In genomic region chr19:58521696-58522095, GRCm38 (mm10) we compare ENCODE assay signal across 13 mouse cellular contexts. TPM values are rescaled to one million over a fixed set of nuclear protein-coding genes. Genes with fewer than 3 reads are reported as not detected.
"Had no signal": no experiment of that assay in that cellular context is flagged by ENCODE, and none has a peak within 500 bp of the region (broad histone marks: within the 10 kb centered on the region; RNA-seq: fewer than 3 reads in every experiment).

No protein-coding gene starts in this region.

- DNase-seq: kidney, adult 18-20 months; kidney, postnatal 10 days; kidney, postnatal 4 days; lung, embryonic 14.5 days; lung, postnatal 10 days; lung, postnatal 4 days; midbrain, embryonic 14.5 days; retina, postnatal 1 day; right cerebral cortex, postnatal 25 days; spleen, adult 18-20 months had no signal

RNA-seq across cellular contexts. Expression of gene Ccdc172, which starts 9.9 kb away (rescaled TPM):
- total RNA-seq: layer of hippocampus, adult 8-10 months; left cerebral cortex, adult 8-10 months; megakaryocyte, adult 5-6 weeks had no signal
